Mouse (Mus musculus) forebrain, embryonic 13.5 days (tissue): ENCODE results near the gene Olfr1113. TPM values are rescaled to one million over a fixed set of nuclear protein-coding genes. Genes with fewer than 3 reads are reported as not detected.
"Not testable (repeated sequence)": the region's sequence is repeated elsewhere in the genome, so short reads cannot be mapped to it uniquely, and the experiment has no call there.

Experiments used
- ATAC-seq: fragments of 200-750 bp; cut with Nextera tagmentation; 2 replicates; pipeline ENCODE4 v1.8.0; 2017
- H3K27ac ChIP-seq: fragments of 300-500 bp; sonication (generic); 2 replicates; pipeline ENCODE4 v1.5.1; 2015; ENCODE audit warnings: inconsistent platforms, mild to moderate bottlenecking, moderate library complexity
- H3K27me3 ChIP-seq: fragments of 300-500 bp; sonication (generic); 2 replicates; pipeline ENCODE4 v1.6.1; 2015; ENCODE audit warnings: mild to moderate bottlenecking, inconsistent platforms
- H3K36me3 ChIP-seq: fragments of 300-500 bp; sonication (generic); 2 replicates; pipeline ENCODE4 v1.6.1; 2015; ENCODE audit warnings: mild to moderate bottlenecking, inconsistent platforms; ENCODE audit not compliant: poor library complexity, severe bottlenecking
- H3K4me1 ChIP-seq: fragments of 300-500 bp; sonication (generic); 2 replicates; pipeline ENCODE4 v1.6.1; 2015; ENCODE audit warnings: inconsistent platforms
- H3K4me2 ChIP-seq: fragments of 300-500 bp; sonication (generic); 2 replicates; pipeline ENCODE4 v1.6.1; 2015; ENCODE audit warnings: inconsistent platforms, mild to moderate bottlenecking, moderate library complexity
- H3K4me3 ChIP-seq: fragments of 300-500 bp; sonication (generic); 2 replicates; pipeline ENCODE4 v1.5.1; 2015; ENCODE audit warnings: mild to moderate bottlenecking, inconsistent platforms
- H3K9ac ChIP-seq: fragments of 300-500 bp; sonication (generic); 2 replicates; pipeline ENCODE4 v1.6.1; 2015; ENCODE audit warnings: mild to moderate bottlenecking, inconsistent platforms
- H3K9me3 ChIP-seq: fragments of 300-500 bp; sonication (generic); replicated peaks from 2 replicates; pipeline ENCODE4 v1.6.1; 2016; ENCODE audit warnings: inconsistent platforms
- WGBS: fragments of 180-500 bp; shearing (Covaris S2); methylation state at CpG from one replicate; pipeline ENCODE4 v1.1.7; 2015; 5-methylcytosine and 5-hydroxymethylcytosine counted together
- microRNA-seq: library from miRNA; unstranded; fragments of <30 nt; microRNA quantifications from one replicate; pipeline ENCODE4, GENCODE M21; 2016
- polyA plus RNA-seq: library from polyadenylated mRNA; unstranded; fragments of >200 nt; fragmentation: Nextera tagmentation; extraction: Ambion mirVana; gene quantifications from 2 replicates; pipeline ENCODE4 v1.2.1, GENCODE M21; 2015

Olfr1113 gene
- not detected in 2 replicates for polyA plus RNA-seq

- ATAC-seq, result no peak
- H3K9me3 ChIP-seq, result no peaks in the 10 kb centered on the region
- 90% methylated on average over 2 of the region's 2 CpGs for WGBS
- no peaks in the 10 kb centered on the region for H3K4me1 ChIP-seq
- no peak within 1 kb of the TSS for H3K9ac ChIP-seq
- no peak within 1 kb of the TSS for H3K4me3 ChIP-seq
- H3K27me3 ChIP-seq, result no peaks in the 10 kb centered on the region
- H3K4me2 ChIP-seq, result no peak within 1 kb of the TSS
- no peak within 1 kb of the TSS for H3K27ac ChIP-seq
- H3K36me3 ChIP-seq, result no peaks in the 10 kb centered on the region
These were observed at the start of gene Olfr1113 for GRCm38 (mm10) chr2:87208670-87209069. TSS of gene Olfr1113 (plus strand) at chr2:87208970.

GRCm38 (mm10) chr2:87167731-87168130 is 41.0 kb upstream of the Olfr1113 start:
- H3K9ac ChIP-seq, H3K9me3 ChIP-seq, H3K27ac ChIP-seq, H3K27me3 ChIP-seq, H3K4me2 ChIP-seq, H3K4me3 ChIP-seq, H3K4me1 ChIP-seq, ATAC-seq, H3K36me3 ChIP-seq: not testable (repeated sequence)
- 78% methylated on average over 2 of the region's 2 CpGs for WGBS

GRCm38 (mm10) chr2:87187498-87187897 is 21.3 kb upstream of the Olfr1113 start, which contains the start of gene Olfr1112:
TSS of gene Olfr1112 (plus strand) at chr2:87187798.
- no peaks in the 10 kb centered on the region for H3K36me3 ChIP-seq
- no peaks in the 10 kb centered on the region for H3K9me3 ChIP-seq
- no peaks in the 10 kb centered on the region for H3K27me3 ChIP-seq
- H3K4me1 ChIP-seq, result no peaks in the 10 kb centered on the region
- 90% methylated on average over 1 of the region's 1 CpGs for WGBS
- H3K4me3 ChIP-seq, result no peak within 1 kb of the TSS
- no peak for ATAC-seq
- no peak within 1 kb of the TSS for H3K4me2 ChIP-seq
- H3K9ac ChIP-seq, result no peak within 1 kb of the TSS
- no peak within 1 kb of the TSS for H3K27ac ChIP-seq

- H3K9me3 ChIP-seq, result no peaks in the 10 kb centered on the region
- H3K9ac ChIP-seq, result no peak within 1 kb of the TSS
- ATAC-seq, result no peak
- H3K27ac ChIP-seq, result no peak within 1 kb of the TSS
- H3K4me3 ChIP-seq, result no peak within 1 kb of the TSS
- no peaks in the 10 kb centered on the region for H3K4me1 ChIP-seq
- H3K27me3 ChIP-seq, result no peaks in the 10 kb centered on the region
- H3K36me3 ChIP-seq, result no peaks in the 10 kb centered on the region
- no peak within 1 kb of the TSS for H3K4me2 ChIP-seq
- WGBS, result 82% methylated on average over 2 of the region's 2 CpGs
These were observed 38.9 kb downstream of the Olfr1113 start, which contains the start of gene Olfr1115 for GRCm38 (mm10) chr2:87247713-87248112. TSS of gene Olfr1115 (plus strand) at chr2:87248013.

Small RNA genes lying within 50 kb of the gene (microRNA-seq; reads per million reads assigned to microRNA genes)
- not detected for gene Gm27438

Other genes starting within 250 kb of the Olfr1113 start
- gene Olfr1099, start 248.3 kb upstream of the Olfr1113 start, polyA plus RNA-seq, result not detected in 2 replicates
- gene Olfr1100, start 229.0 kb upstream of the Olfr1113 start, polyA plus RNA-seq, result not detected in 2 replicates
- gene Olfr1101, start 217.7 kb upstream of the Olfr1113 start, polyA plus RNA-seq, result not detected in 2 replicates
- not detected in 2 replicates for gene Olfr1102, start 210.6 kb upstream of the Olfr1113 start, polyA plus RNA-seq
- not detected in 2 replicates for gene Olfr1104, start 181.9 kb upstream of the Olfr1113 start, polyA plus RNA-seq
- not detected in 2 replicates for gene Olfr1105, start 172.4 kb upstream of the Olfr1113 start, polyA plus RNA-seq
- not detected in 2 replicates for gene Olfr1106, start 156.7 kb upstream of the Olfr1113 start, polyA plus RNA-seq
- not detected in 2 replicates for gene Olfr1107, start 133.2 kb upstream of the Olfr1113 start, polyA plus RNA-seq
- not detected in 2 replicates for gene Olfr1109, start 113.0 kb upstream of the Olfr1113 start, polyA plus RNA-seq
- not detected in 2 replicates for gene Olfr259, start 94.4 kb upstream of the Olfr1113 start, polyA plus RNA-seq
- gene Olfr1110, start 68.7 kb upstream of the Olfr1113 start, polyA plus RNA-seq, result not detected in 2 replicates
- not detected in 2 replicates for gene Olfr1111, start 56.3 kb upstream of the Olfr1113 start, polyA plus RNA-seq
- not detected in 2 replicates for gene Olfr1112, start 21.2 kb upstream of the Olfr1113 start, polyA plus RNA-seq
- not detected in 2 replicates for gene Olfr1115, start 39.0 kb downstream of the Olfr1113 start, polyA plus RNA-seq
- gene Olfr1116, start 58.6 kb downstream of the Olfr1113 start, polyA plus RNA-seq, result not detected in 2 replicates
- not detected in 2 replicates for gene Olfr1118, start 98.6 kb downstream of the Olfr1113 start, polyA plus RNA-seq
- gene Olfr1120, start 145.8 kb downstream of the Olfr1113 start, polyA plus RNA-seq, result not detected in 2 replicates
- gene Olfr1121, start 160.9 kb downstream of the Olfr1113 start, polyA plus RNA-seq, result not detected in 2 replicates
- not detected in 2 replicates for gene Olfr1122, start 176.9 kb downstream of the Olfr1113 start, polyA plus RNA-seq
- gene Olfr1123, start 207.7 kb downstream of the Olfr1113 start, polyA plus RNA-seq, result not detected in 2 replicates
- 0.13 and 0.14 TPM in 2 replicates for gene Olfr1124, start 221.3 kb downstream of the Olfr1113 start, polyA plus RNA-seq
- not detected in 2 replicates for gene Olfr1126, start 245.0 kb downstream of the Olfr1113 start, polyA plus RNA-seq